In genomic region chr14:61330996-61331561, GRCm38 (mm10) we compare ENCODE assay signal across 8 mouse cellular contexts. TPM values are rescaled to one million over a fixed set of nuclear protein-coding genes. Genes with fewer than 3 reads are reported as not detected.
DNase-seq lines count a peak whose midpoint lies in the region; ATAC-seq lines count a peak whose summit lies in the region.

No protein-coding gene starts in this region.

- ATAC-seq in hindbrain, embryonic 13.5 days (ENCODE audit: low FRiP score), result peak; percentile 76

- peak; percentile 77 for DNase-seq in Muller cell, postnatal 12 days (ENCODE audit: inconsistent ontology term)
- peak; percentile 84 for DNase-seq in cerebellum, adult 9-11 months
- peak; percentile 58 to 72 for DNase-seq in frontal cortex, postnatal 14 days (ENCODE audit: low spot score in 2 of 2)
- DNase-seq in layer of hippocampus, postnatal 14 days (ENCODE audit: low spot score in 2 of 2), result peak; percentile 83 to 93
- DNase-seq in lung, postnatal 14 days, result peak; percentile 87
- DNase-seq in retina, embryonic 14.5 days (ENCODE audit: low spot score), result peak; percentile 89
- DNase-seq in thymus, postnatal 4 days, result peak; percentile 90

- 22% methylated on average over 13 of the region's 13 CpGs for WGBS in hindbrain, embryonic 13.5 days

- H3K27ac ChIP-seq in hindbrain, embryonic 13.5 days, result peak overlapping the region; percentile 67

- H3K36me3 ChIP-seq in hindbrain, embryonic 13.5 days, result peaks cover 6% of the 10 kb centered on the region; the same call in 1 of the 2 replicates

- no peaks in the 10 kb centered on the region for H3K9me3 ChIP-seq in hindbrain, embryonic 13.5 days

- peak overlapping the region; percentile 26 for H3K4me2 ChIP-seq in hindbrain, embryonic 13.5 days

- H3K9ac ChIP-seq in hindbrain, embryonic 13.5 days, result no peak overlapping the region

- H3K27me3 ChIP-seq in hindbrain, embryonic 13.5 days, result no peaks in the 10 kb centered on the region

- H3K4me1 ChIP-seq in hindbrain, embryonic 13.5 days (replicated peaks), result peaks cover 24% of the 10 kb centered on the region

- H3K4me3 ChIP-seq in hindbrain, embryonic 13.5 days, result no peak overlapping the region

RNA-seq across cellular contexts. Expression of gene Arl11, which starts 21.5 kb away (rescaled TPM):
- 0.36 and 0.43 TPM in 2 replicates for polyA plus RNA-seq in hindbrain, embryonic 13.5 days (2015; fragmentation: Nextera tagmentation; extraction: Ambion mirVana)
- under 1 TPM; 0.45 to 0.65 TPM for total RNA-seq in layer of hippocampus, postnatal 14 days (2021)

RNA-seq across cellular contexts. Expression of gene Ebpl, which starts 29.2 kb away (rescaled TPM):
- 10.3 and 10.7 TPM in 2 replicates for polyA plus RNA-seq in hindbrain, embryonic 13.5 days (2015; fragmentation: Nextera tagmentation; extraction: Ambion mirVana)
- 1 to 10 TPM; 5.0 to 5.6 TPM for total RNA-seq in layer of hippocampus, postnatal 14 days (2021)
